Mouse (Mus musculus) cerebellum, adult 2 months (tissue): ENCODE results near the gene St3gal5.

Experiments used
- CTCF ChIP-seq: fragments of 200-500 bp; IDR thresholded peaks from 2 replicates; pipeline ENCODE4 v1.5.1; 2011; ENCODE audit warnings: low read depth, mild to moderate bottlenecking, control low read depth, low read length, moderate library complexity, borderline replicate concordance; ENCODE audit not compliant: insufficient read depth
- POLR2A ChIP-seq: fragments of 200-500 bp; IDR thresholded peaks from 2 replicates; pipeline ENCODE4 v1.6.1; 2011; ENCODE audit warnings: low read length, control low read depth, borderline replicate concordance; ENCODE audit not compliant: insufficient read depth

GRCm38 (mm10) chr6:72173350-72173749, 76.0 kb downstream of the St3gal5 start:
- TF ChIP-seq CTCF (no peak), POLR2A (no peak)
